Mouse (Mus musculus): ENCODE data around the gene Arhgef26.

DNA sequence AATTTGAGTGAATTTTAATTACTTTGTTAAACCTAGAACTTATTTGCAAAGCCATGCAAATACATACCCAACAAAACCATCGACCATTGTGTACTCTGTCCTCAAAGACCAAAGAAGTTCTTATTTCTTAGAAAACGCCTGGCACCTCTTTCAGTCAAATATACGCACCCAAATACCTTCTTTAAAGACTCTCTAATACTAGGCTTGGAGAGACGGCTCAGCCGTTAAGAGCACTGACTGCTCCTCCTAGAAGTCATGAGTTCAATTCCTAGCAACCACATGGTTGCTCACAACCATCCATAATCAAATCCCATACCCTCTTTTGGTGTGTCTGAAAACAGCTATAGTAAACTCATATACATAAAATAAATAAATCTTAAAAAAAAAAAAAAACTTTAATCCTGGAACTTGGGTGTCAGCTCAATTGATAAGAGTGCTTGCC lies 169.1 kb downstream of the Arhgef26 start:
- no peak for TF ChIP-seq CTCF (IDR thresholded peaks at IDR 0.05; ENCODE audit: low read depth)
- no peak for TF ChIP-seq EP300 (IDR thresholded peaks at IDR 0.05; ENCODE audit: low read depth)
